Mouse (Mus musculus) cerebellum, adult 9-11 months (tissue): ENCODE data around the gene Coq8a.

Source experiments
- DNase-seq: peaks from one replicate; pipeline ENCODE4 v3.0.0; 2022

Coq8a gene

GRCm38 (mm10) chr1:180173017-180173416, 26.4 kb downstream of the Coq8a start:
- DNase-seq = peak; percentile 5

GRCm38 (mm10) chr1:180172600-180172999, 26.8 kb downstream of the Coq8a start:
- DNase-seq = peak; percentile 8

GRCm38 (mm10) chr1:180171883-180172282, 27.5 kb downstream of the Coq8a start:
- peak; percentile 33 for DNase-seq

- peak; percentile 22 for DNase-seq
These were observed 29.3 kb downstream of the Coq8a start for GRCm38 (mm10) chr1:180170071-180170470.

- DNase-seq = peak; percentile 22
These were observed 30.2 kb downstream of the Coq8a start for GRCm38 (mm10) chr1:180169161-180169560.

- peak; percentile 64 for DNase-seq
These were observed 31.1 kb downstream of the Coq8a start for GRCm38 (mm10) chr1:180168294-180168693.

- DNase-seq = no peak
These were observed 32.9 kb downstream of the Coq8a start for GRCm38 (mm10) chr1:180166533-180166932.

- no peak for DNase-seq
These were observed 36.4 kb downstream of the Coq8a start for GRCm38 (mm10) chr1:180162986-180163385.

GRCm38 (mm10) chr1:180161566-180162355, 37.6 kb downstream of the Coq8a start:
- DNase-seq = no peak

GRCm38 (mm10) chr1:180161160-180161559, 38.2 kb downstream of the Coq8a start:
- peak; percentile 69 for DNase-seq

- no peak for DNase-seq
These were observed 38.9 kb downstream of the Coq8a start for GRCm38 (mm10) chr1:180160545-180160944.

GRCm38 (mm10) chr1:180158648-180159047, 40.8 kb downstream of the Coq8a start:
- DNase-seq = no peak

GRCm38 (mm10) chr1:180151191-180151590, 48.2 kb downstream of the Coq8a start:
- no peak for DNase-seq

- DNase-seq = no peak
These were observed 50.8 kb downstream of the Coq8a start for GRCm38 (mm10) chr1:180148563-180148962.

- DNase-seq = no peak
These were observed 51.4 kb downstream of the Coq8a start for GRCm38 (mm10) chr1:180148036-180148435.

- no peak for DNase-seq
These were observed 58.4 kb downstream of the Coq8a start for GRCm38 (mm10) chr1:180140970-180141369.

- no peak for DNase-seq
These were observed 60.2 kb downstream of the Coq8a start for GRCm38 (mm10) chr1:180139158-180139557.

- DNase-seq = no peak
These were observed 67.2 kb downstream of the Coq8a start for GRCm38 (mm10) chr1:180132187-180132586.

GRCm38 (mm10) chr1:180131402-180131801, 68.0 kb downstream of the Coq8a start:
- no peak for DNase-seq

GRCm38 (mm10) chr1:180128077-180128792, 71.2 kb downstream of the Coq8a start:
- DNase-seq = no peak

- no peak for DNase-seq
These were observed 81.2 kb downstream of the Coq8a start for GRCm38 (mm10) chr1:180118233-180118632.

GRCm38 (mm10) chr1:180116525-180116924, 82.9 kb downstream of the Coq8a start:
- DNase-seq = no peak
